Mouse (Mus musculus) subcutaneous adipose tissue, adult 2 months (tissue): ENCODE data around the gene Tex22. TPM values are rescaled to one million over a fixed set of nuclear protein-coding genes. Genes with fewer than 3 reads are reported as not detected.

Source experiments
- polyA plus RNA-seq: library from polyadenylated mRNA; depleted of rRNA; stranded (reverse); fragments of >200 nt; gene quantifications from 2 replicates; pipeline ENCODE4 v1.2.3, GENCODE M21; 2012; ENCODE audit warnings: low replicate concordance; rRNA removed

Gene Tex22
- polyA plus RNA-seq = 0.28 TPM in 1 of 2 replicates, not detected in the other

GRCm38 (mm10) chr12:113074329-113075062 is at the start of gene Tex22:
TSS of gene Tex22 (plus strand) at chr12:113074502.

GRCm38 (mm10) chr12:113097749-113098281 is 23.5 kb downstream of the Tex22 start, which contains the start of gene Mta1:
TSS of gene Mta1 (plus strand) at chr12:113098278.

Other genes with a start within 250 kb of the Tex22 start
- gene Cdca4, start 245.1 kb upstream of the Tex22 start, polyA plus RNA-seq = 11.3 and 32.5 TPM in 2 replicates
- 6.0 and 8.0 TPM in 2 replicates for gene Gpr132, start 206.3 kb upstream of the Tex22 start, polyA plus RNA-seq
- gene Jag2, start 144.7 kb upstream of the Tex22 start, polyA plus RNA-seq = 36.0 and 44.3 TPM in 2 replicates
- 36.9 and 40.6 TPM in 2 replicates for gene Nudt14, start 132.4 kb upstream of the Tex22 start, polyA plus RNA-seq
- 23.5 and 40.2 TPM in 2 replicates for gene Btbd6, start 98.0 kb upstream of the Tex22 start, polyA plus RNA-seq
- 41.5 and 84.3 TPM in 2 replicates for gene Brf1, start 73.8 kb upstream of the Tex22 start, polyA plus RNA-seq
- 55.4 and 68.3 TPM in 2 replicates for gene Pacs2, start 60.0 kb upstream of the Tex22 start, polyA plus RNA-seq
- gene Mta1, start 23.8 kb downstream of the Tex22 start, polyA plus RNA-seq = 53.8 and 92.7 TPM in 2 replicates
- 322 and 456 TPM in 2 replicates for gene Crip2, start 65.7 kb downstream of the Tex22 start, polyA plus RNA-seq
- gene Crip1, start 71.8 kb downstream of the Tex22 start, polyA plus RNA-seq = 1,377 and 1,405 TPM in 2 replicates
- 1.2 and 11.7 TPM in 2 replicates for gene Tedc1, start 81.9 kb downstream of the Tex22 start, polyA plus RNA-seq
- gene Tmem121, start 111.4 kb downstream of the Tex22 start, polyA plus RNA-seq = 0.39 and 7.6 TPM in 2 replicates